Mouse (Mus musculus): ENCODE results near the gene Plp2. TPM values are rescaled to one million over a fixed set of nuclear protein-coding genes. Genes with fewer than 3 reads are reported as not detected.
"Not testable (repeated sequence)": the region's sequence is repeated elsewhere in the genome, so short reads cannot be mapped to it uniquely, and the experiment has no call there.

Gene Plp2
- total RNA-seq (2021), result 10 to 100 TPM; 25.4 to 27.2 TPM
- long read RNA-seq, experiment 1, transcript Plp2-201 (5 exons, 1,157 nt), result major isoform, 23 of 27 reads
- long read RNA-seq, experiment 1, partial matches to known transcripts, result 1 of 27 reads
- long read RNA-seq, experiment 1, other reads (novel, unspliced or antisense), result 3 of 27 reads
- long read RNA-seq, experiment 2, transcript Plp2-201 (5 exons, 1,157 nt), result major isoform, 20 of 20 reads
- long read RNA-seq, experiment 2, partial matches to known transcripts, result 0 of 20 reads
- long read RNA-seq, experiment 2, other reads (novel, unspliced or antisense), result 0 of 20 reads

DNA sequence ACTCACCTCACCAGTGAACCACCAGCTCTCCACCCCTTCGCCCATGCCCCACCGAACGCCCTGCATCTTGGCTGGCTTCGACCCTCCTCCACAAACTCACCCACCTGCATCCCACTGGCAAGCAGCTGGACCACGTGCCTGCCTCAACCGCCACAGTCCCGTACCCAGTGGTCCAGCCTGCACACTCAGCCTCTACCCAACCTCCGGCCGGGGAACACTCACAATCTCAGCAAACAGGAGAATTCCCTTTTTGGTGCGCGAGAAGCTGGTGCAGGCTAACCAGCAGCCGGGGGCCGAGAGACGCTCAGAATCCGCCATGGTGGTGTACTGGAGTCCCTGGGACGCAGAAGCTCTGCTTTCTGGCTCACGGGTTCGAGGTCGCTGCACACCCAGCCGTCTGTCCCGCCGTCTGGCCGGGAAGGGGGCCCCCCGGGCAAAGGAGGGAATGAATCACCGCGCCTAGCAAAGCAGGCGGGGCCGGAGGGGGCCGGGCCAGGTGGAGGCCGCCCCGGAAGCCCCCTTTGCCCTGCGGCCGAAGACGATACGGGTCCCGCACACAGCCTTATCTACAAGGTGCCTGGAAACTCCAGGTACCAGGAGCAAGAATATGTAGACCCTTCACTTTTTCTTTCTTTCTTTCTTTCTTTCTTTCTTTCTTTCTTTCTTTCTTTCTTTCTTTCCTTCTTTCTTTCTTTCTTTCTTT lies at the start of gene Plp2:
Gene Plp2, minus strand, starts transcription at position 470 of the 703 bp plus-strand sequence.
- DNase-seq, result peak; percentile 58

DNA sequence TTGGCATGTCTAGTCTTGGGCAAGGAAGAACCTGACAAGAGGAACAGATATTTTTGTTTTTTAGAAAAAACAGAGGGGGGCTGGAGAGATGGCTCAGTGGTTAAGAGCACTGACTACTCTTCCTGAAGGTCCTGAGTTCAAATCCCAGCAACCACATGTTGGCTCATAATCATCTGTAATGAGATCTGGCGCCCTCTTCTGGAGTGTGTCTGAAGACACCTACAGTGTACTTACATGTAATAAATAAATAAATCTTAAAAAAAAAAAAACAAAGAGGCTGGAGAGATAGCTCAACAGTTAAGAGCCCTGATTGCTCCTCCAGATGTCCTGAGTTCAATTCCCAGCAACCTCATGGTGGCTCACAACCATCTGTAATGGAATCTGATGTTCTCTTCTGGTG lies 44.9 kb upstream of the Plp2 start:
- DNase-seq, result not testable (repeated sequence)

DNA sequence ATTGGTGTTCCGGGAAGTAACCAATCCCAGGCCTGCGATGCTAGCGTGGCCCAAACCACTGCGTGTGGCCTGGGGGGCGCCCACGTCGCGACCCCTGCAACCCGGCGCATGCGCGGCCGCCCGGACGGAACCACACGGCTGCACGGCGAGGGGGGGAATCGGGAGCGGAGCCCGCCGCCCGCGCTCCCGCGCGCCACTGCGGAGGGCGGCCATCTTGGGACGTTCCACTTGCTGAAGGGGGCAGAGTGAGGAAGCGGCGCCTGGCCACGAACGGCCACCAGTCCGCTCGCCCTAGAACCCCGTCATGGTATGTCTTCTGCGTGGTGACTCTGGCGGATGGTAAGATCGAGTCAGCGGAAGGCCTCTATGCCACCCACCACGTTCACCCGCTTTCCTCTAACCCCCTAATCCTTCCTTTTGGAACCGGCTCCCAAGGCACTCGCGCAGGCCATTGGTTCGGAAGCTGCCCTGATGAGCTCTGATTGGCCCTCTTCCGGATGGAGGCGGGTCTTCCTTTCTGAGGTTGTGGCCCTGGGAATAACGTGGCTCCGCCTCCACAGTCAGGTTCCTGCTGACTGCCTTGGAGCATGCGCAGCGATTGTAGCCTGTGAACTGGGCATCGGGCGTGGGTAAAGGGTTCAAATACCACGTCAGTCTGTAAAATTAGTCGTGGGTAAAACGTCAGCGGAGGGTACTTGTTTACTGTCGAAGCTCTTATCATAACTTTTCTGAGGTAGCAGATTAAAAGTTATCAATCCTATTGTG lies 43.1 kb upstream of the Plp2 start, which contains the start of gene Wdr45:
Gene Wdr45, plus strand, starts transcription at position 199 of the 765 bp plus-strand sequence.
- DNase-seq, result peak; percentile 95

DNA sequence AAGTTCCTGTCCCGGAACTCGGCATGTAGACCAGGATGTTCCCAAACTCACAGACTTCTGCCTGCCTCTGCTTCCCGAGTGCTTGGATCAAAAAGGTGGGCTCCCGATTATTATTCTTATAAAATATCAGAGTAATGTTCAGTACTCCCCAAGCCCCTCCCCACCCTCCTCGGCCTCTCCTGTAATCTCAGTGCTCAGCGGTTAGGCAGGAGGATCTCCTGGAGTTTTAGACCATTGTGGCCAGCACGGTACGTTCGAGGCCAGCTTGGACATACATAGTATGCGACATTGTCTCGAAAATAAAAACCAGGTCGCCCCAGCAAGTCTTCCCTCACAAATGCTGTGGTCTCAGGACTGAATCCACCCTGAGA lies 42.6 kb upstream of the Plp2 start:
- DNase-seq, result not testable (repeated sequence)

DNA sequence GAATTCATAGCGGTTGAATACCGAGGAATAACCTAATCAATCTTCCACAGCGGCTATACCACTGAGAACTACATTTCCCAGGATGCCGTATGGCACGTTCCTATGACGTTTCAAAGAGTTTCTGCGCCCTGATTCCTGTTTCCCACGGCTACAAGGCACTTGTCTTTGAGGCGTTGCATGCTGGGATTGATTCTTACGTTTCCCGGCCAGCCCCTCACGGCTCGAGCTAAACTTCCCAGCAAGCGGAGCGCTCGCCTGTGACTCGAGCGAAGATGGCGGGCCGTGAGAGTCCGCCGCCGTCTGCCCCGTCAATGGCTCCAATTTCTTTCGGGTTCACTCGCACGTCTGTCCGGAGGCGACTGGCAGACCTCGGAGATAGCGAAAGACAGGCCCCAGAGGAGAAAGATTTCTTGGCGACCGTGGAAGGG lies 25.8 kb upstream of the Plp2 start, which contains the start of gene Gpkow:
Gene Gpkow, plus strand, starts transcription at position 178 of the 428 bp plus-strand sequence.
- peak; percentile 83 for DNase-seq

DNA sequence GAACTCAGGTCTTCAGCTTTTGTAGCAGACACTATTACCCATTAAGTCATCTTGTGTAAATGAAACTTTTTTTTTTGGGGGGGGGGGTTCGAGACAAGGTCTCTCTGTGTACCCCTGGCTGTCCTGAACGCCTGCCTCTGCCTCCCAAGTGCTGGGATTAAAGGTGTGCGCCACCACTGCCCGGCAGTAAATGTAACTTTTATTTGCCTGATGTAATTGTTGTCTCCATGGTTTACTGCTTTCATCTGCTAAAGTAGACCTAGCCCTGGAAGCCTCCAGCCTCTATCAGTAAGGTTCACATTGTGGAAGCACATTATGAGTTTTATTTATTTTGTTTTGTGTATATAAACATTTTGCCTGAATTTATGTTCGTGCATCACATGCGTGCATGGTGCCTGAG lies 25.3 kb upstream of the Plp2 start:
- DNase-seq, result no peak

DNA sequence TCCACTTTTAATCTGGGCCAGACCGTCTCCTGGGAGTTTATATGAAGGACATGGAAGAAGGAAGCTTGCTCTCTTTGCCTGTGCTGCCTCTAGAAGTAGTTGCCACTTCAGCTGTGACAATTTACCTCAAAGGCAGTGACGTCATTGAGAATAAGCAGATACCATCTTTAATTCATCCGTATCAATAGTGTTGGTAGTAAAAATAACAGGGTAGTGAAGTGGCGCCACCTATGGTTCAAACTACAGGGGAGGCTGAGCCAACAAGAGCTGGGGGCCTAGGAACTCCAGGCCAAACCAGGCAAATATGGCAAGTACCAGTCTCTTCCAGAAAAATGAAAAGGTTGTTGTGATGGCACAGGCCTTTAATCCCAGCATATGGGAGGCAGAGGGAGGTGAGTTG lies 21.7 kb upstream of the Plp2 start:
- DNase-seq, result no peak

DNA sequence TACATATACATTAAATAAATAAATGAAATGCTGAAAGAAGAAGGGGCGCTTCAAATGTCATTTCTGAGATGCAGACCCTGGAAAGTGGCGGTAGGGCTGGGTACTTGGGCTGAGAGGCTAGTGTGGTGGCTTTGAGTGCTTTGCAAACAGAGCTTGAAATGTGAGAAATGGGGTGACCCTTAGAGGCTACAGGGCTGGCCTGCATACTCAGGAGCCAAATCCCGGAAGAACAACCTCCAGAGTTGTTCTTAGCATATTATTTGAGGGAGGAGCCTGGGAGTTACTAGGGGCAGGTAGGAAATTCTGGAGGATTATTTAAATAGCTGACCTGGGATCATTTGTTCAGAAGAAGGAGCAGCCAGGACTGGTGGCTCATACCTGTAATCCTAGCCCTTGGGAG lies 19.3 kb upstream of the Plp2 start:
- DNase-seq, result no peak

DNA sequence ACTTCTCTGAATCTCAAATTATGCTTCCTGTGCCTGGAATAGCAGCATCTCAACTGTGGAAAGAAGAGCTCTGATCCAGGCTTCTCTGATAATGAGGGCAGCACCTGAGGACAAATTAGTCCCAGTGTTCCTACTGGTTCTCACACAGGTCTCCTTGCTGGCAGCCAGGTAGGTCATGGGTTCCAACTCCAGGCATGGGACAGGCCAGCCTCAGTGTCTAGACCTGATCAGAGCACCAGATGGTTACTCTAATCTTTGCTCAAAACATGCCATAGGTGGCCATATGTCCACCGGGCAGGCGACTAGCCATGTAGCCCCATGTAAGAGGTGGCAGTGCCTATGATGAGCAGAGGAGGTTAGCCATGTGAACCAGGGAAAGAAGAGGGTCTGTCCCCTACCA lies 17.1 kb upstream of the Plp2 start:
- DNase-seq, result no peak

DNA sequence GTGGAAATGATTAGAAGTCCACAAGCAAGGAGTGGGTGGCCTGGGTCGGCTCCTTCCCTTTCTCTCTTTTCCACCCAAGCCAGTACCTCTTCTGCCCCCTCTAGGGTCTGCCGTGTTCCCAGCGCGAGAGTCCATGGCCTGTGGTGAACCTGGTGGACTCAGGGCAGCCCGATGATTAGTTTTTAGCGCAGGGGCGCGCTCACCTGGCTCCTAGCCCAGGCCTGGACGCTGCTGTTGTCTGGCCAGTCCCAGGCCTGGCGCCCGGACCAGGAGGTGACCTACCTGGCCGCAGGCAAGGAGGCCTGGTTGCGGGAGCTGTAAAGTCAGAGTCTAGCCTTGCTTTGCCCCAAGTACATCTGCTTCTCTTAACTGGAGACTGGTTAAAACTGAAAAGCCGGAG lies 9.7 kb upstream of the Plp2 start, which contains the start of gene Magix:
Gene Magix, minus strand, starts transcription at position 388 of the 400 bp plus-strand sequence.
- DNase-seq, result peak; percentile 41

DNA sequence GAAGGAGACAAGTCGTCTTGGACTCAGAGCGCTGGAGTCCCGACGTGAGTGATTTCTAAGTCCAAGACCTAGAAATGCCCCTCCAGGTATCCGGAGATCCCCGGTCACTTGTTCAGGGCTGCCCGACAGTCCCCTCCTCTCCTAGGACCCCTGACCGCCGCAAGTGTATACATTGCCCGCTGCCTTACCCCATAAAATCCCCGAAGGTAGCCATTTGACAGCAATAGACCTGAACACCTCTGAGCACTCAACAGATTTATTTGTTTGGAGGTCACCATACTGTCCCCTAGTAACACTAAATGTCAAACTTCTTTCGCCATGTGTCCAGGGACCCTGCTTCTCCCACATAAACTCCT lies 8.8 kb upstream of the Plp2 start:
- DNase-seq, result no peak

DNA sequence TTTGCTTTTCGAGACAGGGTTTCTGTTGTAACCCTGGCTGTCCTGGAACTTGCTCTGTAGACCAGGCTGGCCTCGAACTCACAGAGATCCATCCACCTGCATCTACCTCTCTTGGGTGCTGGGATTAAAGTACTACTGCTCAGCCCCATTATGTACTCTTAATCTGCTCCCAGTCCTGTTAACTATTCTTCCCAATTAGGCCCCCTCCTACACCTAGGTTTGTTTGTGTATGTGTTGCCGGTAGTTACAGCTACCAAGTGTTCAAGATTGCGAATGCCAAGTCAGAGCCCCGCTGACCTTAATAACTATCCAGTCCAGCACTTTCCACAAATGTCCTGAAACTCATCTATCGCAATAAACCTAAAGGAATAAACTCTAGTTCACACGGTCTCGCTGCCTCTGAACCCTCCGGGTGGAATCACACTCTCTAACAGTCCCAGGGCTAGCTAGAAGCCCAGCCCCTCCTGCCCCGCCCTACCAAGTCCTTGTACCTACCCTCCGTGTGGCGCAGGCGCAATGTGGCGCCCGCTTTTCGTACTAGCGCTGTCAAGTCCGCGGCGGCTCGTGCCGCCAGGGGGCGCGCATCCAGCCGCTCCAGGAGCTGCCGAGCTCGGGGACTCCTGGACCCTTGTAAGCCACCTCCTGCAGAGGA lies 8.3 kb upstream of the Plp2 start:
- peak; percentile 87 for DNase-seq

DNA sequence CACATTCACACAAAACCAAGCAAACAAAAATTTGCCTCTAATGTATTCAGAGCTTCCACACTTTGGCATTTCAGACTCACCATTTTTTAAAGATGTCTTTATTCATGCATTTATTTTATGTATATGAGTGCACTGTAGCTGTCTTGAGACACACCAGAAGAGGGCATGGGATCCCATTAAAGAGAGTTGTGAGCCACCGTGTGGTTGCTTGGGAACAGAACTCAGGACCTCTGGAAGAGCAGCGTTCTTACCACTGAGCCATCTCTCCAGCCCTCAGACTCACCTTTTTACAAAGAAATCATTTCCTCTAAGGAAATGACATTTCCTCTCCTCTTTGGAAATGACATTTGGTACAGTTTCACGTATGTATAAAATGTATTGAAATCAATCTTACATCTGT lies 7.8 kb upstream of the Plp2 start:
- DNase-seq, result no peak

DNA sequence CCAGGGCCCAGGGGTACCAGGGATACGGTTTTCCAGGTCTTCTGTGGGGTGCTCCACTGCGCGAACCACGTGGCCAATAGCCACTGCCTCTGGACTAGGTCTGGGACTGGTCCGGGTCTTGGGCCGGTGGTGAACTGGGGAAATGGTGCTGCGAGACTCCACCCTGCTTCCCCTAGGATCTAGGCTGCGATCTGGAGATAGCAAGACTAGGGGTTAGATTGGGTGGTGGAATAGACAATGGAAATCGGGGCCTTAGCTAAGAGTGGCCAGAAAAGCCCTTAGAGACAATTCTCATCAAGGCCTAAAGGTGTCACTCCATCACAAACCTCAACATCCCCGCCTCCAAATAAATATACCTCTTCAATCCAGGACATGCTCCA lies 3.8 kb upstream of the Plp2 start:
- DNase-seq, result no peak

DNA sequence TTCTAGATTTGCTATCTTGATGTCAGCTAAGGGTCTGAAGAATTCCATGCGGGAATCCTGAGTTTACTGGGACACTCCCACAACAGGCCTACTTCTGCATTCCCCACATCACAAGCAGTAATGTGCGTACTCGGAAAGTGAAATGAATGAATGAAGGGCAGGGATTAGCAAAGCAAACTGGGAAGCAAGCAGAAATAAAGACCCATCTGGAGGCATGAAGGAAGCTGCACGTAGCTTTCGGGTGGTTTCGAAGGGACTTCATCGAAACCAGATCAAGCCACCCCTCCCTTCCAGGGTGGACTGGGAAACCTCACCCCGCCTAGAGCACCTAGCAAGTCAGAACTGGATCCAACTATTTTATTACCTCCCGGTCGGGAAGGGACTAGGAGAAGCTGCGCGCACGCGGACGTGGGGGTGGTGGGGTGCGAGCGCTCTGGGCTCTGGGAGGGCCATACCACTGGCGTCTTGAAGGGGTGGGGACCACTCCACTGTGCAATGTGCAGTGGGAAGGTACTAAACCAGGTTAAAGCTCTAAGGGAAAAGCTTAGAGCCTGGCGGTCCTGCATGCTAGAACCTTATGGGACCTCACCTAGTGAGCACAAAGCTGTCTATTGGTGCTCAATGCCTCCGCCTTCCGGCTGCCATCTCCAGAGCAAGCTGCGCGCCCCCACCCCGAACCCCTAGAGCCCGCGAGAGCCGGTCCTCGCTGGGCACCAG lies 3.3 kb upstream of the Plp2 start:
- DNase-seq, result no peak

DNA sequence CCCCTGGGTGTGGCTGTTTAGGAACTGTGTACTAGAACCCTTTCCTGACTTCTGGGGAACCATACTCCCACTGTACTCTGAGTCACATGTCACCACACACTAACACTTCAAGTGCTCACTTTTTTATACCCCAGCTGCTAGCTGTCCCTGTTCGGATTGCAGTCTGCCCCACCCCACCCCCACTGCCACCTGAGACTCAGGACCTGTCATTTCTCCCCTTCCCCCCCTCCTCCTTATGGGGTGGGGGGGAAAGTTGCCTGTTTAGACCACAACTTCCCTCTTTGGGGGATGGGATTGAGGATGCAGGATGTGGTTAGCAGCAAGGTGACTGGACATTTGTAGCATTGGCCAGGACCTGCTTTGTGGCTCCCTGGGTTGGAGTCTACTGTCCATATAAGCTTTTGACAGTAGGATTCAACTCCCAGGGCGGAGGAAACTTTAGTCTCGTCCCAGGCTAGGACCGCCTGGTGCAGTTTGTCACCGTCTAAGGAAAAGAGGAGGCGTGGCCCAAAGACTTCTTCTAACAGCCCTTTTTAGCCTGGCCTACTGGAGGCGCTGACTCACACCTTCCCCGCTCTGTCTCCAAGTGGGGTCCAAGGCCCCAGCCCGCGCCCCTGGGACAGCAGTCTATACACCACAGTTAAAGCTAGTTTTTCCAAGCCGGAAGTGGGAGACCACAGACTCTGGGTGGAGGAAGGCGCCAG lies 2.5 kb upstream of the Plp2 start:
- DNase-seq, result peak; percentile 26

DNA sequence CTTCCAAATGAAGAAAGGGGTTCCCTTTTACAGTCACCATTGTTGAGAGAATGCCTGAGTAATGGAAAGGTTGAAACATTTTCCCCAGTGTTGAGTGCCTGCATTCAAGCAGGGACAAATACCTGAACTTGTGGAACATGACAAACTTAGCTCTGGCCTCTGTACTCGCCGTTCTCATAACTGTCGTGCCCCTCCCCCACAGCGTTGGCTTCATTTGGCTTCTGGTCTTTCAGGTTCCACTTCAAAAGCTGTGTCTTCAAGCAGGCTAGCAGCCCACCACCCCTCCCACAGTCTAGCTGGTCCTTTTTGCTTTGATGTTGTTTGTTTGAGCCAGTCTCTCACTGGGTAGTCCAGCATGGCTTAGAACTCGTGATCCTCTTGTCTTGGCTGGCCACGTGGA lies 1.5 kb upstream of the Plp2 start:
- no peak for DNase-seq

DNA sequence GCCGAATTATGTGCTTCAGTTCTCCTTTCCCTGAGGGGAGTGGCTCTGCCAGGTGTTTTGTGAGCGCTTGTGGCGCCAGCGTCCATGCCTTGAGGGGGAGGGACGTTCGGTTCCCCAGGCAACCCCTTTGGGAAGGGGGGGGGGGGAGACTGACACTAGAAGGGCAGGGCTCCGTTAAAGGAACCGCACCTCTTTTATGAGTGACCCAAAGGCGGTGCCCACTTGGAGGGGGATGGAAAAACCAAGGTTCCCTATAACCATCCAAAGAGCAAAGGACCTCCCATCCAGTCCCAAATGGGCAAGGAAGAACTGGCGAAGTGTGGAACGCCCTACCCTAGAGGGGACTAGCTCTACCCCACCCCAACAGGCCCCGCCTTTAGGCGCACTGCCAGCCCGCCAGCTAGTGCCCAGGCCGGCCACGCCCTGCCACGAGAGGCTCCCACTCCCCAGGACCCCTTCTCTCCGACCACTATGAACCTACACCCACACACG lies 754 bp downstream of the Plp2 start:
- peak; percentile 75 for DNase-seq

DNA sequence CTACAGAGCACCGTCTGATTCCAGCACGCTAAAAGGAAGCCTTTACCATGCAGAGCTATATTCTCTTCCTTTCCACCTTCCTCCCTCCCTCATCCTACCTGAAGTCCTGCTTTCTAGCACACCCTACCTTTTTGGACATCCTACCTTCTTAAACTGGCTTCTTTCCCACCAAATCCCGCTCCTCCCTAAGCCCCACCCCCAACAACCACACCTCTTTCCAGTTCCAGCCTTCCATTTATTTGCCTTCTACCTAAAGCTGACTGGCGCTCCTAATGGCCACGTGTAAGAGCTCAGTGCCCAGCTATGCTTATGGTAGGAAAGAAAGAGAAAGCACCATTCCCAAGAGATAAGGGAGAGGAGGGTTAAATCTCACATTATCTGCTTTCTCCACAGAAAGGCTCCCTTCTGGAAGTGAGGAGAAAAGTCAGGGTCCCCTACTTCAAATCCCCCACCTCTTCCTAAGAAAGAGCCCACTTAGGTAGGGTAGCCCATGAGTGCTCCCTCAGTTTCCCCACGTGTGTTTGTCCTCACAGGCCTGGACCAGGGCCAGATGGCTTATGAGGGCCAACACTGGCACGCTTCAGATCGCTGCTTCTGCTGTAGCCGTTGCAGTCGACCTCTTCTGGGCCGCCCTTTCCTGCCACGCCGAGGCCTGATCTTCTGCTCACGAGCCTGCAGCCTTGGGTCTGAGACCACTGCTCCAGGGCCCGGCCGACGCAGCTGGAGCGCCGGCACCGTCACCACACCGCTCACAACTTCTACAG lies 5.3 kb downstream of the Plp2 start:
- no peak for DNase-seq

DNA sequence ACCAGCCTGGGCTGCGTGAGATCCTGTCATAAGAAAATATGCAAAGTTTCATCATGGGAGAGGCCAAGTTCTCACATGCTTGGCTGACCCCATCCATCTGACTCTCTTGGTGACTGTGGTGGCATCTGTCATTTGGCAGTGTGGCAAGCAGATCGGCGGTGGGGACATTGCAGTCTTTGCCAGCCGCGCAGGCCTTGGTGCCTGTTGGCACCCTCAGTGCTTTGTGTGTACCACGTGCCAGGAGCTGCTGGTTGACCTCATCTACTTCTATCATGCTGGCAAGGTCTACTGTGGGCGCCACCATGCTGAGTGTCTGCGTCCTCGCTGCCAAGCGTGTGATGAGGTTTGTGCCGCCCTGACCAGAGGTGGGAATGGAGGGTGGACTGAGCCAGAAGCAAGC lies 6.4 kb downstream of the Plp2 start:
- no peak for DNase-seq

Measured in gastrocnemius, postnatal 25 days (tissue).